Mouse (Mus musculus) brain, adult 10 weeks (tissue): Measurements from ENCODE around the gene Zfp62. TPM values are rescaled to one million over a fixed set of nuclear protein-coding genes. Genes with fewer than 3 reads are reported as not detected.

Source experiments
- polyA plus RNA-seq: library from polyadenylated mRNA; stranded (reverse); fragments of 350-450 nt; fragmentation: Illumina TruSeq; extraction: RNeasy Lipid Tissue Mini Kit (QIAGEN cat#74804); gene quantifications from one replicate; pipeline ENCODE4 v1.2.3, GENCODE M21; 2015; ENCODE audit warnings: low read depth, low replicate concordance

Gene Zfp62
- 28.5 TPM for polyA plus RNA-seq

GRCm38 (mm10) chr11:49203129-49203768, at the start of gene Zfp62:
Gene Zfp62 (plus strand): TSS chr11:49203292.

GRCm38 (mm10) chr11:49154077-49154476, 49.0 kb upstream of the Zfp62 start, which contains the start of gene Olfr1394:
Gene Olfr1394 (plus strand): TSS chr11:49154377.

DNA sequence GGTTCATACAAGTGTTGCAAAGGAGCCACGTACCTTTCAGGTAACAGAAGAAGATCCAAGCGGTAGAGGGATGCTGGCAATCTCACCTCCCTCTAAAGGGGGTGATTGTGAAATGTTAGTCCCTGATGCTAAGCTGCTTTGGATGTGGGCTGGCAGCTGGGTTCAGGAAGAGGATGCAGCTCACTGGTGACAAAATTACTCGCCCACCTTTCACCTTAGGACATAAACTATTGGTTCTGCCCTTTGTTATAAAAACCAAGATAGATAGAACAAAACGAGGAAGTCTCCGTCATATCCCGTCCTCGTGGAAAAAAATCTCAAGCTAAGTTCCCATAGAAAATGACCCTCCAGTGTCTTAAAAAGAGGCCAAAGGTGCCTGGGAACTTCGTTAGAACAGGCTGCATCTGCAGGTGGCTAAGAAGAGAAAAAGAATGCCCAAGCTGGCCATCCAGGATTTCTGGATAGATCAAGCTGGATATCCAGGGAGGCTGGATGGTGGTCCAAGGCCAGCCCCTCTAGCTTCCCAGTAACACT, 16.1 kb upstream of the Zfp62 start, which contains the start of gene Btnl9:
Gene Btnl9 (minus strand): TSS at position 205 of the 534 bp plus-strand sequence.

DNA sequence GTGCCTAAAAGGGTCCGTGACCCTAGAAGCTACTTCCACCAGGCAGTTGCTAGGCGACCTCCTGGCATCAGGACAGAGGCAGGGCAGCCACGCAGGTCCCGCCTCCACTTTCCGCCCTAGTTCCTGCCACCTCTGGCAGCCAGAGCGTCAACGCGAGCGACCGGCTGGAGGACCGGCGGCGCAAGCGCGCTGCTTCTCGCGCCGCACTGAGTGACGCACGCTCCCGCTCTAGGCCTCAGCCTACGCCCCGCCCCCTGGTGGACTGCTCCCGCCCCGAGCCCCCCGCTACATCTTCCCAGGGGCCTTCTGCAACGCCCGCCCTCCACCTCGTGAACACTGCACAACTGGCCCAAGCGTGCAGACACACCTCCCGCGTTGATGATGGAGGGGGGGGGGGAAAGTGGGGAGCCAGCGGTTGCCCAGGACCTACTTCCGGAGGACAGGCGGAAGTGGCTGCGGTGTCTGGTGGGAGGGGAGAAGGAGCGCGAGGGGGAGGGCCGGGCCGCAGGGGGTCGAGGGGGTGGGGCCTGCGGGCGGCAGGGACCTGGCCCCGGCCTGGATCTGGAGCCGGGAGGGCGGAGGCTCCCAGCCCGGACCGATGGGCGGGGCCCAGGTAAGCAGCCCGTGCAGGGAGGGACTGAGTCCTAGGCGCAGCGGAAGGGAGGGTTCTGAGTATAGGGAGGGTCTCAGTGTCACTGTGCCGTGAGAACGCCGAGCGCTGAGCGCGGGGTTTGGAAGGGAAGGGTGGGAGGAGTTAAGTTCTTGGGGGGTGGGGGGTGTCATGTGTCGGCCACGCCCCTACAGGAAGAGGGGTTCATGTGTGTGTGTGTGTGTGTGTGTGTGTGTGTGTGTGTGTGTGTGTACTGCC, 40.9 kb downstream of the Zfp62 start, which contains the start of gene Mgat1:
Gene Mgat1 (plus strand): TSS at position 465 of the 868 bp plus-strand sequence.

Other genes with a start within 250 kb of the Zfp62 start
- not detected for gene Olfr56, start 224.4 kb upstream of the Zfp62 start, polyA plus RNA-seq
- gene 9930111J21Rik1, start 223.9 kb upstream of the Zfp62 start, polyA plus RNA-seq = 1.6 TPM
- gene Gm12185, start 211.1 kb upstream of the Zfp62 start, polyA plus RNA-seq = not detected
- gene Tgtp1, start 209.1 kb upstream of the Zfp62 start, polyA plus RNA-seq = 1.6 TPM
- 1.9 TPM for gene 9930111J21Rik2, start 152.1 kb upstream of the Zfp62 start, polyA plus RNA-seq
- gene Tgtp2, start 139.1 kb upstream of the Zfp62 start, polyA plus RNA-seq = 1.4 TPM
- 2.4 TPM for gene Ifi47, start 126.7 kb upstream of the Zfp62 start, polyA plus RNA-seq
- not detected for gene Olfr1396, start 88.4 kb upstream of the Zfp62 start, polyA plus RNA-seq
- not detected for gene Olfr1395, start 61.0 kb upstream of the Zfp62 start, polyA plus RNA-seq
- not detected for gene Olfr1394, start 48.9 kb upstream of the Zfp62 start, polyA plus RNA-seq
- 0.07 TPM for gene Btnl9, start 16.1 kb upstream of the Zfp62 start, polyA plus RNA-seq
- 50.2 TPM for gene Mgat1, start 40.9 kb downstream of the Zfp62 start, polyA plus RNA-seq
- gene Olfr1393, start 75.0 kb downstream of the Zfp62 start, polyA plus RNA-seq = 0.80 TPM
- not detected for gene Olfr1392, start 82.0 kb downstream of the Zfp62 start, polyA plus RNA-seq
- not detected for gene Olfr10, start 101.4 kb downstream of the Zfp62 start, polyA plus RNA-seq
- gene Olfr1391, start 119.5 kb downstream of the Zfp62 start, polyA plus RNA-seq = not detected
- not detected for gene Olfr1390, start 131.9 kb downstream of the Zfp62 start, polyA plus RNA-seq
- gene Olfr1389, start 219.8 kb downstream of the Zfp62 start, polyA plus RNA-seq = not detected
- gene Olfr1388, start 233.3 kb downstream of the Zfp62 start, polyA plus RNA-seq = 0.13 TPM